Mouse (Mus musculus) lung, adult 2 months (tissue): ENCODE data around the gene Il18r1.

Experiments
- CTCF ChIP-seq: fragments of 200-500 bp; IDR thresholded peaks from 2 replicates; pipeline ENCODE4 v1.5.1; 2011; ENCODE audit warnings: mild to moderate bottlenecking, low read length, control low read depth; ENCODE audit not compliant: insufficient read depth
- POLR2A ChIP-seq: fragments of 200-500 bp; IDR thresholded peaks from 2 replicates; pipeline ENCODE4 v1.6.1; 2011; ENCODE audit warnings: low read depth, mild to moderate bottlenecking, control low read depth, low read length, borderline replicate concordance; ENCODE audit errors: extremely low read depth

DNA sequence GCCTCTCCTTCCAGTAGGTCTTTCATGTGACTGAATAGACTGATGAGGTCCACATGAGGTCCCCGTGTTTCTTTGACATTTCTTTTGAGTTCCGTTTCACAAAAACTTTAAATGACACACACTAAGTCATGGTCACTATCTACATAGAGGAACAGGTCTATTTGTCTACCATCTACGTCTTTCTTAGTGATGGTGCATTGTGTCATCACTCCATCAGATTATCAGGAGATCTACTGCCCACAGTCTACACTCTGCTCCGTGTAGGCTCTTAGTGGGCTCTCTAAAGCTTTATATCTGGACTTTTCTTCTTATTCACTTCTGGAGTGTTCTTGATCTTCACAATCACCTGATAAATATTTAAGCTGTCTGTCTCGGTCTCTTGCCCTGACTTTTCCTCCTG, 63.9 kb downstream of the Il18r1 start:
- no peak for TF ChIP-seq CTCF
- no peak for TF ChIP-seq POLR2A
